Mouse (Mus musculus): ENCODE measurements at regions not wholly inside any gene's neighbourhood (a gene's known extent, or its start where the extent isn't known, plus 50 kb on each side); places are given as distances from the start of the nearest gene placed in this dataset.

DNA sequence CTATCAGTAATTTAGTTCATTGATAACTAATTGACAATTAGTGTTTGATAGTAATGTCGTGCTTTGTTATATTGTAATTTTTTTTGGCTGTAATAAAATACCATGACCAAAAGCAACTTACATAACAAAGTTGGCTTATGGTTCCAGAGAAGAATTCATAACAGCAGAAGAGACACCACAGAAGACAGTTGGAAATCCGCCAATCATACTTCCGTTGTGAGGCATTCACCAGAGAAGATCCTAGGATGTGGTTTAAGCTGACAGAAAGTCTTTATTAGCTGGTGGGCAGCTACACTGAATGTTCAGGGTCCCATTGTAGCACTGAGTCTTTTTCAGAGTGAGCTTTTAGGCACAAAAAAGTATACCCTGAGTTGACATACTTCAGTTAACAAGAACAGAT is 109.9 kb downstream of the Sec23a start:
- TF ChIP-seq EP300 (IDR thresholded peaks at IDR 0.05; ENCODE audit: insufficient read depth, low read depth, low read length) (no peak), POLR2A (IDR thresholded peaks at IDR 0.05; ENCODE audit: insufficient read depth, low read depth, low read length) (no peak)
